Mouse (Mus musculus) G1E-ER4 (cell line): ENCODE data around the gene Knstrn. TPM values are rescaled to one million over a fixed set of nuclear protein-coding genes. Genes with fewer than 3 reads are reported as not detected.

ENCODE experiments used
- GATA1 ChIP-seq: IDR thresholded peaks from one replicate; pipeline ENCODE4 v1.8.0; 2012; ENCODE audit warnings: low read length, inconsistent platforms
- polyA plus RNA-seq: library from polyadenylated mRNA; stranded (reverse); fragments of >175 nt; gene quantifications from 2 replicates; pipeline ENCODE4 v1.2.3, GENCODE M21; 2012

Knstrn gene
- polyA plus RNA-seq, 1 experiment, result 129 TPM

DNA sequence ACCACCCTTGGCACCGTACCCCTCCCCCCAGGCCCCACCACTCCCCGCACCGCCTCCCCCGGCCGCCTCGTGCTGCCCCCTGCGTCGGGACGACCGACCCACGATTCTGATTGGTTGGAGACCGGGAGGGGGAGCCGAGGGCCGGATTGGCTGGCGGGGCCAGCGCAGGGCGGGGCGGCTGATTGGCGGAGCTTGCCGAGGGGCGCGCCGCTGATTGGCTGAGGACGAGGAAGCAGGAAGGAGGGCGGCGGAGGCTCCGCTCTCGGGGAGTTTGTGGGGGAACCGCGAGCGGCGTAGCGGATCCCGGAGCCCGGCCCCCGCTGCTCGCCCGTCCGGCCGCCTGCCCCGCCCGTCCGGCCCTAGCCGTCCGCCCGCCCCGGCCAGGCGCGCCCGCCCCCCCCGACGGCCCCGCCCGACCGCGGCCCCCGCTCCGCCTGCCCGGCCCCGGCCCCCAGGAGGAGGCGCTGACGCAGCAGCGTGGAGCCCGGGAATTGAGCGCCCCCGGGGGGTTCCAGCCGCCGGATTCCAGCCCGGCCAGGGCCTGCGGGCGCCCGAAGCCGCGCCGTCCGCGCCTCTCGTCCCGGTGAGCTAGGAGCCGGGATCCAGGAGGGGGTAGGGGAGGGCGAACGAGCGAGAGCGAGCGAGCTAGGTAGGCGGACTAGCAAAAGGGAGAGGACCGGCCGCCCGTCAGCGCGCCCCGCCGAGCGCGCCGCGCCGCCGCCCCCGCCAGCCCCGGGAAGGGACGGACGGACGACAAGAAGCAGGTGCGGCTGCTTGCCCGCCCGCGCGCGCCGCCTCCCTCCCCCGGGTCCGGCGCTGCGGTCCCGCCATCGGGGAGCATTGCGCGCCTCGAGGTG lies 87.6 kb downstream of the Knstrn start:
- TF ChIP-seq GATA1, result no peak

DNA sequence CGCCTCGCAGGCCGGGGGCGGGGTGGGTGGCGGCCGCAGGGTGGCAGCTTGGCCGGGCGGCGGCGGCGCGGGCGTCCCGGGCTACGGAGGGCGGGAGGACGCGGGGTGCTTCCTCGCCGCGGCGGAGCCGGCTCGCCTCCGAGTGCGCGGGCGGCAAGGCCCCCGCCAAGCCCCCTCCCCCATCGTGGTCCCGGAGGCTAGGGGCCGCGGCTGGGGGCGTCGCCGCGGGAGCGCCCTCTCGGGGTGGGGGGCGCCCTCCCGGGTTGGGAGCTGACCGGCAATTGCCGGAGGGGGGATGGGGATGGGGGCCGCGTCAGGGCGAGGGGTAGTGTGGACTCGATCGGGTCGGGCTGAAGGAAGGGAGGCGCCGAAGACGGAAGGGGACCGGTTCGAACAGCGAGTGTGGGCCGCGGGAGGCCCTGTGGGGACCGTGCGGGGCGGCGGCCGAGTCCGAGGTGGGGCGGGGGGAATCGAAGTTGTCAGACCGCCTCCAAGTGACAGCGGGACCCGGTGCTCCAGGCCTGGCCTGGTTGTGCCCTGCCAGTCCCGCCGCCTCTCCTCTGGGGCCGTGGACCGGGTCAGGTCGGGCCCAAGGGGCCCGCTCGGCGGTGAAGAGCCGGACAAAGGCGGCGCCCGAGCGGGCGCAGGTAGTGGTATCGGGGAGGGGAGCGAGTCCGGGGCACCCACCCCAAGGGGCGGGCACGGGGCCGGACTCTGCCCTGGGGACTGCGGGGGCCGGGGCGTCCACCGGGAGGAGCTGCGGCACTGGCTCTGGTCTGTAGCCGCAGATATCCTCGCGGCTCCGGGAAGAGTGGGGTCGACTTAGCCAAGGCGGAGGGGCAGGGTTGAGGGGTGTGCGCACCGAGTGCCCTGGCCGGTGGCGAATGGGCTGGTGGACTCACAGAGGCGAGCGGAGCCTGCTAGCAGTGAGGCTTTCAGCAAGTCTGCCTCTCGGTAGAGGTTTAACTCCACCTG lies 88.5 kb downstream of the Knstrn start:
- TF ChIP-seq GATA1, result no peak

DNA sequence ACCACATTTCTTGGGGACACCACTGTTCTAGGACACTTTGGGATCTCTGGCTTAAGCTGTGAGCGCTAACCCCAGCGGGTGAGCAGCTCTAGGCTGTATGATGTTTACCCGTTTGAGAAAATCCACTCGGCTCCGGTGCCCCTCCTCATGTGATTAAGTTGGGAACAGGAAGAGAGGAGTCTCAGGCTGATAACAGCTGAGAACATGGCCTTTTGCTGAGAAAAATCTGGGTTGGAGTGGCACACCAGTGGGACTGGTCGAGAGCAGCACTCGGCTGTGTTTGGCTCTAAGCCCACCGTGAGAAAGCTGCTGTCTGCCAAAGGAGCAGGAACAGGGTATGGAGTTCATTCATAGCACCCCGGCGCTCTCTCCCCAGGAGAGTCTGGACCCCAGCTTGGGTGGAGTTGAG lies 89.5 kb downstream of the Knstrn start:
- TF ChIP-seq GATA1, result no peak

Other genes starting within 250 kb of the Knstrn start
- gene Bub1b, start 215.8 kb upstream of the Knstrn start, polyA plus RNA-seq, result 31.5 and 36.2 TPM in 2 replicates
- gene Pak6, start 150.7 kb upstream of the Knstrn start, polyA plus RNA-seq, result 31.1 and 37.5 TPM in 2 replicates
- not detected in 2 replicates for gene Ankrd63, start 110.0 kb upstream of the Knstrn start, polyA plus RNA-seq
- 0.25 and 0.35 TPM in 2 replicates for gene Plcb2, start 85.6 kb upstream of the Knstrn start, polyA plus RNA-seq
- gene Inafm2, start 68.2 kb upstream of the Knstrn start, polyA plus RNA-seq, result 19.7 and 23.8 TPM in 2 replicates
- 0.03 TPM in 1 of 2 replicates, not detected in the other for gene Ccdc9b, start 51.3 kb upstream of the Knstrn start, polyA plus RNA-seq
- not detected in 2 replicates for gene Phgr1, start 41.2 kb upstream of the Knstrn start, polyA plus RNA-seq
- 0.02 and 0.03 TPM in 2 replicates for gene Disp2, start 34.3 kb upstream of the Knstrn start, polyA plus RNA-seq
- gene Ivd, start 48.0 kb downstream of the Knstrn start, polyA plus RNA-seq, result 4.7 and 10.5 TPM in 2 replicates
- gene Bahd1, start 86.4 kb downstream of the Knstrn start, polyA plus RNA-seq, result 60.4 and 68.6 TPM in 2 replicates
- 6.0 and 9.3 TPM in 2 replicates for gene Chst14, start 112.5 kb downstream of the Knstrn start, polyA plus RNA-seq
- 13.3 and 14.8 TPM in 2 replicates for gene Ccdc32, start 215.4 kb downstream of the Knstrn start, polyA plus RNA-seq
- 5.8 and 7.1 TPM in 2 replicates for gene Rpusd2, start 220.8 kb downstream of the Knstrn start, polyA plus RNA-seq
- gene Knl1, start 233.1 kb downstream of the Knstrn start, polyA plus RNA-seq, result 10.4 and 12.1 TPM in 2 replicates